Mouse (Mus musculus) ES-Bruce4 (cell line): ENCODE data around the gene Get4. TPM values are rescaled to one million over a fixed set of nuclear protein-coding genes. Genes with fewer than 3 reads are reported as not detected.
A peak's percentile ranks its signal among the peaks of the same experiment; 100 is the strongest.

Source experiments
- H3K27ac ChIP-seq: 2 replicates; pipeline ENCODE4 v1.5.1; 2012; ENCODE audit warnings: low read length, inconsistent platforms; ENCODE audit not compliant: insufficient read depth
- H3K27me3 ChIP-seq: 2 replicates; pipeline ENCODE4 v1.6.1; 2012; ENCODE audit warnings: mild to moderate bottlenecking, low read length, inconsistent platforms; ENCODE audit not compliant: control insufficient read depth, poor library complexity, insufficient read depth, severe bottlenecking
- H3K36me3 ChIP-seq: 2 replicates; pipeline ENCODE4 v1.6.1; 2012; ENCODE audit warnings: inconsistent platforms, mild to moderate bottlenecking, low read length, moderate library complexity; ENCODE audit not compliant: control insufficient read depth, poor library complexity, insufficient read depth, severe bottlenecking
- H3K4me1 ChIP-seq: one replicate; pipeline ENCODE4 v1.8.1; 2011; ENCODE audit warnings: low read length; ENCODE audit not compliant: control insufficient read depth, insufficient read depth
- H3K4me3 ChIP-seq: 2 replicates; pipeline ENCODE4 v1.5.1; 2011; ENCODE audit warnings: low read depth, mild to moderate bottlenecking, low read length
- H3K9ac ChIP-seq: 2 replicates; pipeline ENCODE4 v1.6.1; 2012; ENCODE audit warnings: low read depth, mild to moderate bottlenecking, inconsistent platforms; ENCODE audit not compliant: poor library complexity, severe bottlenecking
- H3K9me3 ChIP-seq: replicated peaks from 2 replicates; pipeline ENCODE4 v1.6.1; 2012; ENCODE audit warnings: mild to moderate bottlenecking, low read length, inconsistent platforms; ENCODE audit not compliant: control insufficient read depth, poor library complexity, insufficient read depth, severe bottlenecking
- CTCF ChIP-seq: IDR thresholded peaks from one replicate; pipeline ENCODE4 v1.8.1; 2011; ENCODE audit warnings: low read depth, low read length
- EP300 ChIP-seq: IDR thresholded peaks from 2 replicates; pipeline ENCODE4 v1.6.1; 2011; ENCODE audit warnings: low read depth, low read length; ENCODE audit not compliant: insufficient read depth
- POLR2A ChIP-seq: IDR thresholded peaks from one replicate; pipeline ENCODE4 v1.8.1; 2011; ENCODE audit warnings: low read length; ENCODE audit not compliant: insufficient read depth
- polyA plus RNA-seq: library from polyadenylated mRNA; stranded (reverse); fragments of >200 nt; gene quantifications from 2 replicates; pipeline ENCODE4 v1.2.4, GENCODE M21; 2011; ENCODE audit warnings: low read depth; ENCODE audit not compliant: missing spikeins, insufficient read depth, insufficient read length

Get4 gene
- polyA plus RNA-seq, 1 experiment: 55.9 TPM

DNA sequence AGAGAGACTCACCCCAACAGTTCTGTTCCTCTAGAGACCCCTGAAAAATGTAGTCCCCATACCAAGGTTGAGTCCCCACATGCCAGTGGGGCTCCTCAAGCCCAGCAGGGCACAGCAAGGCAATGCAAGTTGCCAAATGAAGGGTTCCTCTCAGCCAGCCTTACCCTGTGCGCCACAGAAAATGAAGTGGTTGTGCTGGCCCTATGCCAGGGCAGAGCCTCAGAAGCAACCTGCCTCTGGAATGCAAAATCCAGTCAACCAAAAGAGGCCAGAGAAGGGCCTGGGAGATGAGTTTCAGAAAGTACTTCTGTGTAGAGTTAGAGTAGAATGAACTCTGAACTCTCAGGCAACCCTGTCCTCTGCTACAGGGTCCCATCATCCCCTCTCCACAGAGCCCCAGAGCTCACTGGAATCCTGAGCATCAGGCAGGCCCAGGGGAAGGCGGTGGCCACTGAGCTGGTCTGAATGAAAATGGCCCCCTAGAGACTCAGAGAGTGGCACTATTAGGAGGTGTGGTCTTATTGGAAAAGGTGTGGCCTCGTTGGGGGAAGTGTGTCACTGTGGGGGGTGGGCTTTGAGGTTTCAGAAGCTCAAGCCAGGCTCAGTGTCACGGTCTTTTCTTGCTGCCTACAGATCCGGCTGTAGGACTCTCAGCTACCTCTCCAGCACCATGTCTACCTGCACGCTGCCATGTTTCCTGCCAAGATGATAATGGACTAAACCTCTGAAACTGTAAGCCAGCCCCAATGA lies 39.9 kb downstream of the Get4 start:
- H3K27ac ChIP-seq: 0 out of 2 replicates have a peak overlapping the region, but pooled peaks have one; percentile 37

DNA sequence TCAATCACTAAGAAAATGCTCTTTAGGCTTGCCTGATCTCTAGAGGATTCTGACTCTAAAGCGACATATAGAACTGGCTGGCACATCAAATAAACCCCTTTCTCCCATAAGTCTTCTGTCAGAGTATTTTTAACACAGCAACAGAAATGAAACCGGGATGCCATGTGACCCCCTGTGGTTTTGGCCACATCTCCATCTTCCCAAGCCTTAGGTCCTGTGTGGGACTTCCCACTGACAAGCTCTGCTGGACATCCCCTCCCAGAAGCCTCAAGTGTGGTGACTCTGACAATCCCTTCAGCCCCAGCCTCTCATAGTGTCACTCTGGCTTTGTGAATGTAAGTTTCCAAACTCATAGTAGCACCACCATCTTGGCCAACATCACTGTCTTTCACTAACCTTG lies 42.0 kb downstream of the Get4 start:
- H3K9me3 ChIP-seq: no peaks in the 10 kb centered on the region
- H3K27ac ChIP-seq: no peak overlapping the region
- no peaks in the 10 kb centered on the region for H3K27me3 ChIP-seq
- H3K4me3 ChIP-seq: no peak overlapping the region
- TF ChIP-seq EP300 (no peak), CTCF (no peak), POLR2A (no peak)
- H3K36me3 ChIP-seq: no peaks in the 10 kb centered on the region
- peaks cover 2% of the 10 kb centered on the region for H3K4me1 ChIP-seq
- no peak overlapping the region for H3K9ac ChIP-seq

More for the DNA sequence above, 39.9 kb downstream of the Get4 start:
- H3K27me3 ChIP-seq: no peaks in the 10 kb centered on the region
- no peaks in the 10 kb centered on the region for H3K4me1 ChIP-seq
- no peak overlapping the region for H3K4me3 ChIP-seq
- no peaks in the 10 kb centered on the region for H3K36me3 ChIP-seq
- TF ChIP-seq POLR2A (no peak), EP300 (0 out of 2 replicates have a peak, but pooled peaks have one; percentile 13)
- no peak overlapping the region for H3K9ac ChIP-seq
- no peaks in the 10 kb centered on the region for H3K9me3 ChIP-seq

DNA sequence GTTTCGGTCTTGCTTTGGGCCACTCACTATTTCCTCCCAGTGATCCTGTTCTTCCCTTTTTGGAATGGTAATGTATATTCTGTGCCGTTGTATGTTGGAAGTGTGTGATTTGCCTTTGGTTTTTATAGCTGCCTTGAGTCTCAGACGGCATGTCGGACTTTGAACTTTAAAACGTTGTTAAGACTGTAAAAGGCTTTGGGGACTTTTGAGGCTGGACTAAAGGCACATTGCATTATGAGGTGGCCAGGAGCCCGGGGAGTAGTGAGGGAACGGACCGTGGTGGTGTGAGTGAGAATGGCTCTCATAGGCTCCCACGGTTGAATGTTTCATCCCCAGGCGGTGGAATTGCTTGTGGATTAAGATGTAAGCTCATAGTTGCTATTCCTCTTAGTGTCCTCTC lies 45.0 kb downstream of the Get4 start:
- Histone ChIP-seq H3K36me3 (no peaks in the 10 kb centered on the region), H3K4me1 (peaks cover 5% of the 10 kb centered on the region), H3K27me3 (no peaks in the 10 kb centered on the region), H3K9me3 (no peaks in the 10 kb centered on the region), H3K4me3 (no peak overlapping the region), H3K27ac (no peak overlapping the region), H3K9ac (no peak overlapping the region)
- TF ChIP-seq EP300: no peak

DNA sequence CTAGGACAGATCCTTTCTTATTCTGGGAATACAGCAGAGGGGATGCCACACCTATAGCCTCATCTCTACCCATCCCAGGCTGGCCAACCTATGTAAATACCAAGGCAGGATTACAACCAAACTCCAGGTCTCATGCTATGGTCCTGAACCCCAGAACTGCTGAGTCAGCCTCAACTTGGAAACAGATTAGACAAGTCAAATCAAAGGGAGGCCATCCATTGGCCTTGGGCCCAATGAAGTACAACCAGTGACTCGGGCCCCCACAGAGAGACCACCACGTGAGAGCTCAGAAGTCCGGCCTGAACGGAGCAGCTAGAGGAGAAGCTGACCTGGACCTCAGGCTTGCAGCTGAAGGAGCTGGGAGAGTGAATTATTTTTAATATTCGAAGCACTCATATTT lies 45.6 kb downstream of the Get4 start:
- Histone ChIP-seq H3K9me3 (no peaks in the 10 kb centered on the region), H3K27me3 (no peaks in the 10 kb centered on the region), H3K4me3 (no peak overlapping the region), H3K4me1 (peaks cover 5% of the 10 kb centered on the region), H3K9ac (no peak overlapping the region), H3K27ac (no peak overlapping the region), H3K36me3 (no peaks in the 10 kb centered on the region)
- TF ChIP-seq POLR2A: no peak
- no peak for TF ChIP-seq EP300
- no peak for TF ChIP-seq CTCF

DNA sequence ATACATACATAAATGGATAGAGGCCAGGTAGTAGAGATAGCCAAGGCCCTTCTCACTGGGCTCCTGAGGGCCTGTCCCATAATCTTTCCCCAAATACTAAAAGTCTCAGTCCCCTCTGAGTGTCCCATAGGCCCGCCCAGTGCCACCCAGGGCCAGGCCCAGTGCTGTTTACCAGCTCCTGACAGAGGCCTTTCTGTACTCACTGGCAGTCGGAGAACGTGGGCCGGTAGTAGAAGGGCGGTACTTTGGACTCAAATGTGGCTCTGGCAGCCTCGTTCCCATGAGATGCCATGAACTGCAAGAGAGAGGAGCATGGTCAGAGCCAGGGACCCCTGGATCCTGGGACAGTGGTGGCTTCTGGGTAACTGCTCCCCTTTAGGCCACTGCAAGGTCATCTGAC lies 50.0 kb downstream of the Get4 start:
- no peak overlapping the region for H3K9ac ChIP-seq
- H3K27ac ChIP-seq: no peak overlapping the region
- H3K4me3 ChIP-seq: no peak overlapping the region
- H3K9me3 ChIP-seq: no peaks in the 10 kb centered on the region
- no peak for TF ChIP-seq CTCF
- TF ChIP-seq EP300: no peak
- TF ChIP-seq POLR2A: no peak
- H3K27me3 ChIP-seq: no peaks in the 10 kb centered on the region
- no peaks in the 10 kb centered on the region for H3K36me3 ChIP-seq
- peaks cover 5% of the 10 kb centered on the region for H3K4me1 ChIP-seq

DNA sequence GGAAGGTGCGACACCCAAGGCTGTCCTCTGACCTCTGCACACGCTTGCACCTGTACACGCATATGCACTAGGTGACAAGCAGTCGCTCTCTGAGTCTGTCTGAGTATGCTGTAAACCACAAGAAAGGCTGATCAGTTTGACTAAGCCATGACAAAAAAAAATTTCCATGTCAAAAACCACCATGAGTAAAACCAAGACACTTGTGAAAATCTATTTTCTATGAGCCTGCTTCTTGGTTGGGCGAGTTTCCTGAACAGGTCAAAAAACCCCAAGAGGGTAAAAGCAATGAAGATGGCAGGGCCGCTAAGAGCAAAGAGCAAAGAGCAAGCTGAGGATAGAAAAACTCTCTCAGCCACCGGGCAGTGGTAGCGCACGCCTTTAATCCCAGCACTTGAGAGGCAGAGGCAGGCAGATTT lies 51.5 kb downstream of the Get4 start:
- Histone ChIP-seq H3K4me3 (no peak overlapping the region), H3K9ac (no peak overlapping the region), H3K4me1 (peaks cover 5% of the 10 kb centered on the region), H3K36me3 (no peaks in the 10 kb centered on the region), H3K9me3 (no peaks in the 10 kb centered on the region), H3K27me3 (no peaks in the 10 kb centered on the region), H3K27ac (no peak overlapping the region)
- TF ChIP-seq CTCF: no peak
- TF ChIP-seq POLR2A: no peak
- TF ChIP-seq EP300: no peak
